Mouse (Mus musculus): ENCODE measurements around the gene Kif2c.

GRCm38 (mm10) chr4:117202992-117203354 is 20.5 kb upstream of the Kif2c start:
- no peak for TF ChIP-seq CTCF (IDR thresholded peaks at IDR 0.05; ENCODE audit: borderline replicate concordance, insufficient read depth, low read depth, low read length)
- TF ChIP-seq POLR2A (IDR thresholded peaks at IDR 0.05; ENCODE audit: borderline replicate concordance, insufficient read depth, low read length): no peak

All from cerebellum, adult 2 months (tissue).